Mouse (Mus musculus) neural tube, embryonic 14.5 days (tissue): Measurements from ENCODE around the gene Grik3. TPM values are rescaled to one million over a fixed set of nuclear protein-coding genes. Genes with fewer than 3 reads are reported as not detected.
A peak's percentile ranks its signal among the peaks of the same experiment; 100 is the strongest.

Experiments used
- ATAC-seq: fragments of 200-750 bp; cut with Nextera tagmentation; 2 replicates; pipeline ENCODE4 v1.8.0; 2017; ENCODE audit warnings: low read depth, mild to moderate bottlenecking, moderate TSS enrichment, moderate library complexity
- H3K27ac ChIP-seq: fragments of 300-500 bp; sonication (generic); 2 replicates; pipeline ENCODE4 v1.5.1; 2014; ENCODE audit warnings: low read depth, mild to moderate bottlenecking, control low read depth, low read length, moderate library complexity, mixed read lengths
- H3K27me3 ChIP-seq: fragments of 300-500 bp; sonication (generic); 2 replicates; pipeline ENCODE4 v1.6.1; 2014; ENCODE audit warnings: low read length; ENCODE audit not compliant: control insufficient read depth, insufficient read depth
- H3K36me3 ChIP-seq: fragments of 300-500 bp; sonication (generic); 2 replicates; pipeline ENCODE4 v1.6.1; 2014; ENCODE audit warnings: low read length, mixed read lengths; ENCODE audit not compliant: control insufficient read depth, insufficient read depth
- H3K4me1 ChIP-seq: fragments of 300-500 bp; sonication (generic); 2 replicates; pipeline ENCODE4 v1.6.1; 2014; ENCODE audit warnings: low read length; ENCODE audit not compliant: control insufficient read depth, insufficient read depth
- H3K4me2 ChIP-seq: fragments of 300-500 bp; sonication (generic); 2 replicates; pipeline ENCODE4 v1.6.1; 2014; ENCODE audit warnings: mild to moderate bottlenecking, low read depth, low read length, control low read depth
- H3K4me3 ChIP-seq: fragments of 300-500 bp; sonication (generic); 2 replicates; pipeline ENCODE4 v1.5.1; 2014; ENCODE audit warnings: low read depth, low read length, control low read depth, mixed read lengths
- H3K9ac ChIP-seq: fragments of 300-500 bp; sonication (generic); replicated peaks from 2 replicates; pipeline ENCODE4 v1.6.1; 2014; ENCODE audit warnings: low read depth, mild to moderate bottlenecking, control low read depth, low read length, mixed read lengths
- H3K9me3 ChIP-seq: fragments of 300-500 bp; sonication (generic); 2 replicates; pipeline ENCODE4 v1.6.1; 2016; ENCODE audit warnings: low read length; ENCODE audit not compliant: control insufficient read depth
- WGBS: fragments of 180-500 bp; shearing (Covaris S2); extraction: QIAGEN DNeasy Blood & Tissue Kit; methylation state at CpG from one replicate; pipeline ENCODE4 v1.1.7; 2014; 5-methylcytosine and 5-hydroxymethylcytosine counted together
- polyA plus RNA-seq: library from polyadenylated mRNA; unstranded; fragments of >200 nt; fragmentation: Nextera tagmentation; extraction: Ambion mirVana; gene quantifications from 2 replicates; pipeline ENCODE4 v1.2.1, GENCODE M21; 2014

The Grik3 gene
- 6.1 and 8.0 TPM in 2 replicates for polyA plus RNA-seq

DNA sequence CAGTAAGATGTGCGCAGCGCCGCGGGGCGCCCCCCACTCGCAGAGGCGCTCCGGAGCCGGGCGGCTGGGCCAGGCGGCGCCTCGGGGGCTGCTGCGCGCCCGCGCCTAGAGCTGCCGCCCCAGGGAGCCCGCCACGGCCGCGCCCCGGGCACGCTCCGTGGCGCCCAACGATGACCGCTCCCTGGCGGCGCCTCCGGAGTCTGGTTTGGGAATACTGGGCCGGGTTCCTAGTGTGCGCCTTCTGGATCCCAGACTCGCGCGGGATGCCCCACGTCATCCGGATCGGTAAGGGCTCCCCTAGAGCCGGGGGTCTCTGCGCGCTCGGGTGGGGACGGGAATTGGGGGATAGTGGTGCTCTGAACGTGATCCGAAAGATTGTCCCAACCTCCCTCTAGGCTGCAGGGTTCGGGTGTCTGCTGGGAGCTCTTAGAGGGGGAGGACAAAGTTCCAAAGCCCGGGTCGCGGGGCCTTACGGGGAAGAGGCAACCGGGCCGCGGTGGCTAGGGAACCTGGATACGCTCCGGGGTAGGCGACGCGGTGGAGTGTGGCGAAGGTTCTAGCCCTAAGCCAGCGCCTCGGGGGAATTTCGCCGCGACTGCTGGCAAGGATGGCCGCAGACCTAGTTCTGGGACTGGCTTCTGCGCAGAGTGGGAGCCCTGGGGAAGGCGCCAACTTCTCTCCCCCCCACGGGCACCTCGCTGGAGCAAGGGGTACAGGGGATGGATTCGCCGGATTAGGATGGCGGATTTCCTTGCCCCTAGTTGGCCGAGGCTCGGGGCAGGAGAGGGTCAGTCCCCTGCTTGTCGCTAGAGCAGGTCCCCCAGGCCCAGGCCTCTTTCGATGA, at the start of gene Grik3:
Gene Grik3, plus strand, starts transcription at position 40 of the 844 bp plus-strand sequence.
- peak within 1 kb of the TSS; percentile 89 for H3K27ac ChIP-seq
- peak; percentile 16 for ATAC-seq
- H3K9ac ChIP-seq: peak within 1 kb of the TSS; percentile 66
- under 1% methylated on average over 66 of the region's 77 CpGs for WGBS
- H3K4me1 ChIP-seq: peaks cover 51% of the 10 kb centered on the region
- H3K4me3 ChIP-seq: peak within 1 kb of the TSS; percentile 46
- peaks cover 27% of the 10 kb centered on the region for H3K27me3 ChIP-seq
- no peaks in the 10 kb centered on the region for H3K9me3 ChIP-seq
- no peaks in the 10 kb centered on the region for H3K36me3 ChIP-seq
- peak within 1 kb of the TSS; percentile 67 for H3K4me2 ChIP-seq

DNA sequence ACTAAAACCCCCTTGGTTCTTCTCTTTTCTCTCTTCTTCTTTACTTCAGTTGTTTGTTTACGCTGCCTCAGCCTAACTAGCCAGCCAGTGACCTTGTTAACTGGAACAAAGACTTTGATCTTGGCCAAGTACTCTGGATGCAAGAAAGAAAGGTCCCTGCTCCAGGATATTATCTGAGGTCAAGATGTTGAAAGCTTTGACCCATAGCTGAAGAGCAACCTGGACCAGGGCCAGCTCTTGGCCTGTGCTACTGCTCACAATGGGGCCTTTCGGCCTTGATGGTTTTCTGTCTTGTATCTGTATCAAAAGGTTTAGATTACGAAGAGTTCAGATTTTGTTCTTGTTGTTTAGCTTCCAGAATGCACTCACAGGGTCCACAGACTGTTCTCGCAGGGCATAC, 48.7 kb upstream of the Grik3 start:
- H3K4me2 ChIP-seq: no peak overlapping the region
- 81% methylated on average over 4 of the region's 4 CpGs for WGBS
- no peak overlapping the region for H3K27ac ChIP-seq
- H3K27me3 ChIP-seq: no peaks in the 10 kb centered on the region
- H3K9me3 ChIP-seq: no peaks in the 10 kb centered on the region
- no peaks in the 10 kb centered on the region for H3K36me3 ChIP-seq
- no peak overlapping the region for H3K9ac ChIP-seq
- ATAC-seq: no peak
- no peak overlapping the region for H3K4me3 ChIP-seq
- peaks cover 4% of the 10 kb centered on the region; the same call in 1 of the 2 replicates for H3K4me1 ChIP-seq

DNA sequence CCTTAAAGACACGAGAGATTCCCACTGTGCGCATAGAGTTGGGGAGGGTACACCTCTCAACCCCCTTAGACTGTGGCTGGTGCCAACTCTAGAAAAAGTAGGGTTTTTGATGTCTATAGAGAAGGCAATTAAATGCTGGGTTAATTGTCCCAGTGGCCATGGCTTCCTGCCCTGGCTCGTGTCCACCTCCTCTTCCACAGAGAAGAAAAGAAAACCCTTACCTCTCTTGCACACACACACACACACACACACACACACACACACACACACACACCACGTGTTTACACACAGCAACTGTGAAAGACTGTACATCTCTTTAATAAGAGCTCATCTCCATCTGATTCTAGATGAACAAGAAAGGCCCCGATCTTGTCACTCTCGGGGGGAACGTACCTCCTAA, 46.1 kb upstream of the Grik3 start:
- H3K36me3 ChIP-seq: no peaks in the 10 kb centered on the region
- H3K4me1 ChIP-seq: peaks cover 4% of the 10 kb centered on the region; the same call in 1 of the 2 replicates
- WGBS: 71% methylated on average over 7 of the region's 7 CpGs
- no peak overlapping the region for H3K4me3 ChIP-seq
- H3K4me2 ChIP-seq: no peak overlapping the region
- H3K9ac ChIP-seq: no peak overlapping the region
- no peak for ATAC-seq
- no peaks in the 10 kb centered on the region for H3K27me3 ChIP-seq
- no peak overlapping the region for H3K27ac ChIP-seq
- H3K9me3 ChIP-seq: no peaks in the 10 kb centered on the region

DNA sequence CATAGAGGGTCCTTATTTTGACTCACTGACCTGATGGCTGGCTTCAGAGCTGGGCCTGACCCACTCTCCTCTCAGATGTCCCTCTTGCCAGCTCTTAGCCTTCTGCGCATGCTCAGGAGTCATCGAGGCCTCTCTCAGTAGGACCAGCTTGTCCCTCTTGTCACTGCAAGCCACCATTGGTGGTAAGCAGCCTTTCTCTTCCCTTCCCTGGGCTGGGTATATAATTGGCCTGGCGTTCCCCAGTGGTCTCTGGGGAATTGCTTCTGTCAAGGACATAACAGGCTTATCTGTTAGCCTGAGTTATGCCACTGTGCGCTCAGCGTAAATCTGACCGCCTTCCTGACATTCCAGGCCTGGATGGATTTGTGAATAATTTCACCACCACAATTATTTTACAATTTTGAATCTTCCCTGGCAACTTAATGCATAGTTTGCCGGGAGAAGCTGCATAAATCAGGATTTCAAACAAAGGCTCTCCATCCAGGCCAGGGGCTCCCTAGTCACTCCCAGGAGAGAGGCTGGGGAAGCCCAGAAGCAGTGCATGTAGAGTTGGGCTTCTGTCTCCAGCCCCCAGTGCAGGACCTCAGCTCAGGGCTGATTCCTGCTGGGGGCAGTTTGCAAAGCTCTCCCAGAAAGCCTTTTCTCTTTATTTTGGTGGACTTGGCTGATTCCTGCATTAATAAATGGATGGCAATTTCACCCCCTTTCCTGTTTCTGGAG, 39.7 kb upstream of the Grik3 start:
- Histone ChIP-seq H3K4me2 (no peak overlapping the region), H3K9ac (no peak overlapping the region), H3K36me3 (no peaks in the 10 kb centered on the region), H3K27ac (no peak overlapping the region), H3K4me1 (peaks cover 5% of the 10 kb centered on the region; the same call in 1 of the 2 replicates), H3K4me3 (no peak overlapping the region), H3K27me3 (no peaks in the 10 kb centered on the region), H3K9me3 (no peaks in the 10 kb centered on the region)
- ATAC-seq: no peak
- WGBS: 34% methylated on average over 7 of the region's 7 CpGs

DNA sequence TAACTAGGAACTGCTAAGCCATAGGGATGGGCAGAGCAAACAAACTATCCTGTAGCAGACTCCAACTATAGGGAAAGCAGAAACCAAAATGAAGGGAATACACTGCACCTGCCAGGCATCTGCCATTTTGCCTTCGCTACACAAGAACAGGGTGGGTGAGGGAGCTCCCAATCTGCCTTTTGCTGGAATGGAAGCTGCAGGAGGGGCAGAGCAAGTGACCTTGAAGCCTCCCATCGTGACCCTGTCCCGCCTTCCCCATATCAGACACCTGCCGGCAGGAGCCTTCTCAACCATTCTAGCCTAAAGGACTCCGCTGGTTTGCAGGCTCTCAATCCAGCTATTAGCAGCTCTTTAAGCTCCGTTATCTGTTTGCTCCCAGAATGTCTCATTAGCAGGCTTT, 38.7 kb upstream of the Grik3 start:
- Histone ChIP-seq H3K9me3 (no peaks in the 10 kb centered on the region), H3K4me1 (peaks cover 9% of the 10 kb centered on the region; the same call in 1 of the 2 replicates), H3K4me3 (no peak overlapping the region), H3K27me3 (no peaks in the 10 kb centered on the region), H3K27ac (no peak overlapping the region), H3K9ac (no peak overlapping the region), H3K4me2 (no peak overlapping the region), H3K36me3 (no peaks in the 10 kb centered on the region)
- WGBS: 53% methylated on average over 6 of the region's 6 CpGs
- ATAC-seq: no peak

GRCm38 (mm10) chr4:125456506-125456905, 34.0 kb upstream of the Grik3 start:
- ATAC-seq: no peak
- Histone ChIP-seq H3K27ac (no peak overlapping the region), H3K4me2 (no peak overlapping the region), H3K9me3 (no peaks in the 10 kb centered on the region), H3K9ac (no peak overlapping the region), H3K27me3 (no peaks in the 10 kb centered on the region), H3K36me3 (no peaks in the 10 kb centered on the region), H3K4me1 (peaks cover 13% of the 10 kb centered on the region), H3K4me3 (no peak overlapping the region)
- WGBS: 17% methylated on average over 5 of the region's 5 CpGs

DNA sequence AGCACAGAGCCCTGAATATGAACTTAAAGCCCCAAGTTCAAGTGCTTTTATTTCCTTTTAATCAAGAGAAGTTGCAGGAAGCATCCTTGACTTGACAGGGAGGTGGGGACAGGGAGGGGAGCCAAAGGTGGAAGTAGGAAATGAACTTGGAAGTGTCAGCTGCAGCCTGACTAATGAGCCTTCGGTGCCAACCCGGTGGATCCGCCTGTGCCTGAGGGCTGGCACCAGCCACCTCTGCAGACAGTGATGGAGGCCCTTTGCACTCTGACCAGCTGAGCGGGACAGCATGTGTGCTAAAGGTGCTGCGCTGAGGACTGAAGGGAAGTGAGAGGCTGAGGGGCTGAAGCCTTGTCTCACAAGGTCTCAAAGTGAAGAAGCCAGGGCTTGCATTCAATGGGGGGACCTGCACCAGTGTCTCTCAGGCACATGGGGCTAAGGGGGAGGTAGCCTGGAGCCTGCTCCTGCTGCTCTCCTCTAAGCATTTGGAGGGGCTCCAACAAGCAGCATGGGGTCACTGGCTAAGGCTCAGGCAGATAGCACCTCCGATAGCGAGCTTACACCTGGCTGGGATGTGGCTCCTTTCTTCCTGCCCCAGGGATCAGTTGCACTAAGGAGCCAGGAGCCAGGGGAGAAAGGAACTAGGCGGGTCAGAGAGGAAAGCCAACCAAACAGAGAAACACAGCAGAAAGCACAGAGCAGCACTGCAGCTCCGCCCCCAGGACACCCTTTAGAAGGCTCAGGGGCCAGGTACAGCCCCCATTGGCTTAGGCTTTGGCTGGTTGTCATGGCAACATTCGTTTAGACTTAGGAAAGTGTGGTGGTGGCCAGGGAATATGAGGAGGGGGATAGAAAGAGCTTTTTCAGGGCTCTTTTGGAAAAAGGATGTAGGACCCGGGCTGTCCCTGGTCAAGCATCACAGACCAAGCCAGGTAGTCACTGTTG, 33.1 kb upstream of the Grik3 start:
- Histone ChIP-seq H3K4me1 (peaks cover 13% of the 10 kb centered on the region), H3K27me3 (no peaks in the 10 kb centered on the region), H3K36me3 (no peaks in the 10 kb centered on the region), H3K9ac (no peak overlapping the region), H3K9me3 (no peaks in the 10 kb centered on the region), H3K4me3 (no peak overlapping the region), H3K27ac (no peak overlapping the region), H3K4me2 (no peak overlapping the region)
- 31% methylated on average over 11 of the region's 11 CpGs for whole genome bisulfite sequencing
- peak; percentile 34; the same call in 1 of the 2 replicates for ATAC-seq

DNA sequence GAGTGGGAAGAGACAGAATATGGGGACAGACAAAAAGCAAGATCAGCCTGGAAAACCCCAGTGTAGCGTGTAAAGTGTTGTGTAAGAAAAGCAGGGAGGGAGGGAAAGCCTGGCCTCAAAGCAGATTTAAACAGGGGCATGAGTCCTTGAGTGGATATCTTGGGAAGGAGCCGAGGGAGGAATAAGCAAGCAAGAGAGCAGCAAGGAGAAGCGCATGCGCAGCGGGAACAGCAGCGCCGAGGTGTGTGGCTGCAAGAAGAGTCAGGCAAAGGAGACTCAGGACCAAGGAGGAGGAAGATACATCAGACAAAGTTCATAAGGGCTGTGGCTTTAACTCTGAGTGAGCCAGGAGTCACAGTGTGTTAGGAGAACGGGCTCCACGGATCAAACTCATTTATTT, 30.7 kb upstream of the Grik3 start:
- H3K4me2 ChIP-seq: no peak overlapping the region
- H3K4me1 ChIP-seq: peaks cover 13% of the 10 kb centered on the region
- no peaks in the 10 kb centered on the region for H3K9me3 ChIP-seq
- WGBS: 71% methylated on average over 9 of the region's 9 CpGs
- H3K36me3 ChIP-seq: no peaks in the 10 kb centered on the region
- ATAC-seq: no peak
- H3K27me3 ChIP-seq: no peaks in the 10 kb centered on the region
- H3K9ac ChIP-seq: no peak overlapping the region
- no peak overlapping the region for H3K4me3 ChIP-seq
- no peak overlapping the region for H3K27ac ChIP-seq
